Mouse (Mus musculus): ENCODE data around the gene Snx29. TPM values are rescaled to one million over a fixed set of nuclear protein-coding genes. Genes with fewer than 3 reads are reported as not detected.
A peak's percentile ranks its signal among the peaks of the same experiment; 100 is the strongest.

Gene Snx29
- polyA plus RNA-seq, 1 experiment = 24.4 TPM

GRCm38 (mm10) chr16:11601336-11602082 lies 278.8 kb downstream of the Snx29 start:
- Histone ChIP-seq H3K27ac (ENCODE audit: control insufficient read depth, insufficient read depth, low read depth, low read length, poor library complexity) (no peak overlapping the region), H3K4me3 (replicated peaks; ENCODE audit: control insufficient read depth, low read depth, low read length) (no peak overlapping the region), H3K4me1 (ENCODE audit: control insufficient read depth, insufficient read depth, low read length) (no peaks in the 10 kb centered on the region; the same call in none of the 2 replicates)
- TF ChIP-seq CTCF (IDR thresholded peaks at IDR 0.05; ENCODE audit: control insufficient read depth, insufficient read depth, low read length) = no peak
- no peak for TF ChIP-seq POLR2A (IDR thresholded peaks at IDR 0.05; ENCODE audit: borderline replicate concordance, control insufficient read depth, low read depth, low read length)
- WGBS = 28% methylated on average over 1 of the region's 1 CpGs

- H3K27ac ChIP-seq (ENCODE audit: control insufficient read depth, insufficient read depth, low read depth, low read length, poor library complexity) = no peak overlapping the region
- H3K4me1 ChIP-seq (ENCODE audit: control insufficient read depth, insufficient read depth, low read length) = no peaks in the 10 kb centered on the region; the same call in none of the 2 replicates
- no peak overlapping the region for H3K4me3 ChIP-seq (replicated peaks; ENCODE audit: control insufficient read depth, low read depth, low read length)
- 67% methylated on average over 5 of the region's 5 CpGs for WGBS
- TF ChIP-seq POLR2A (IDR thresholded peaks at IDR 0.05; ENCODE audit: borderline replicate concordance, control insufficient read depth, low read depth, low read length) (no peak), CTCF (IDR thresholded peaks at IDR 0.05; ENCODE audit: control insufficient read depth, insufficient read depth, low read length) (peak; percentile 54)
Measured at GRCm38 (mm10) chr16:11603667-11604422, 281.1 kb downstream of the Snx29 start.

- Histone ChIP-seq H3K4me3 (replicated peaks; ENCODE audit: control insufficient read depth, low read depth, low read length) (no peak overlapping the region), H3K27ac (ENCODE audit: control insufficient read depth, insufficient read depth, low read depth, low read length, poor library complexity) (no peak overlapping the region), H3K4me1 (ENCODE audit: control insufficient read depth, insufficient read depth, low read length) (no peaks in the 10 kb centered on the region)
- 87% methylated on average over 3 of the region's 3 CpGs for WGBS
- TF ChIP-seq POLR2A (IDR thresholded peaks at IDR 0.05; ENCODE audit: borderline replicate concordance, control insufficient read depth, low read depth, low read length) = no peak
- no peak for TF ChIP-seq CTCF (IDR thresholded peaks at IDR 0.05; ENCODE audit: control insufficient read depth, insufficient read depth, low read length)
Measured at GRCm38 (mm10) chr16:11612526-11613126, 289.9 kb downstream of the Snx29 start.

- no peak overlapping the region for H3K4me3 ChIP-seq (replicated peaks; ENCODE audit: control insufficient read depth, low read depth, low read length)
- no peak overlapping the region for H3K27ac ChIP-seq (ENCODE audit: control insufficient read depth, insufficient read depth, low read depth, low read length, poor library complexity)
- TF ChIP-seq POLR2A (IDR thresholded peaks at IDR 0.05; ENCODE audit: borderline replicate concordance, control insufficient read depth, low read depth, low read length) (no peak), CTCF (IDR thresholded peaks at IDR 0.05; ENCODE audit: control insufficient read depth, insufficient read depth, low read length) (no peak)
- WGBS = 72% methylated on average over 3 of the region's 3 CpGs
- no peaks in the 10 kb centered on the region for H3K4me1 ChIP-seq (ENCODE audit: control insufficient read depth, insufficient read depth, low read length)
Measured at GRCm38 (mm10) chr16:11614401-11615014, 291.8 kb downstream of the Snx29 start.

GRCm38 (mm10) chr16:11615633-11616032 lies 292.9 kb downstream of the Snx29 start:
- Histone ChIP-seq H3K4me3 (replicated peaks; ENCODE audit: control insufficient read depth, low read depth, low read length) (no peak overlapping the region), H3K4me1 (ENCODE audit: control insufficient read depth, insufficient read depth, low read length) (no peaks in the 10 kb centered on the region), H3K27ac (ENCODE audit: control insufficient read depth, insufficient read depth, low read depth, low read length, poor library complexity) (no peak overlapping the region)
- 59% methylated on average over 2 of the region's 2 CpGs for WGBS
- TF ChIP-seq POLR2A (IDR thresholded peaks at IDR 0.05; ENCODE audit: borderline replicate concordance, control insufficient read depth, low read depth, low read length) (no peak), CTCF (IDR thresholded peaks at IDR 0.05; ENCODE audit: control insufficient read depth, insufficient read depth, low read length) (no peak)

GRCm38 (mm10) chr16:11619951-11620350 lies 297.2 kb downstream of the Snx29 start:
- TF ChIP-seq CTCF (IDR thresholded peaks at IDR 0.05; ENCODE audit: control insufficient read depth, insufficient read depth, low read length) = no peak
- TF ChIP-seq POLR2A (IDR thresholded peaks at IDR 0.05; ENCODE audit: borderline replicate concordance, control insufficient read depth, low read depth, low read length) = no peak
- no peak overlapping the region for H3K27ac ChIP-seq (ENCODE audit: control insufficient read depth, insufficient read depth, low read depth, low read length, poor library complexity)
- no peak overlapping the region for H3K4me3 ChIP-seq (replicated peaks; ENCODE audit: control insufficient read depth, low read depth, low read length)
- H3K4me1 ChIP-seq (ENCODE audit: control insufficient read depth, insufficient read depth, low read length) = no peaks in the 10 kb centered on the region; the same call in 1 of the 2 replicates
- WGBS = 81% methylated on average over 2 of the region's 2 CpGs

GRCm38 (mm10) chr16:11621042-11621441 lies 298.3 kb downstream of the Snx29 start:
- Histone ChIP-seq H3K4me3 (replicated peaks; ENCODE audit: control insufficient read depth, low read depth, low read length) (no peak overlapping the region), H3K27ac (ENCODE audit: control insufficient read depth, insufficient read depth, low read depth, low read length, poor library complexity) (no peak overlapping the region), H3K4me1 (ENCODE audit: control insufficient read depth, insufficient read depth, low read length) (no peaks in the 10 kb centered on the region; the same call in 1 of the 2 replicates)
- TF ChIP-seq POLR2A (IDR thresholded peaks at IDR 0.05; ENCODE audit: borderline replicate concordance, control insufficient read depth, low read depth, low read length) (no peak), CTCF (IDR thresholded peaks at IDR 0.05; ENCODE audit: control insufficient read depth, insufficient read depth, low read length) (no peak)
- WGBS = 19% methylated on average over 3 of the region's 3 CpGs
